ENCODE assay signal across 19 mouse cellular contexts in genomic region chr13:62893044-62893842, GRCm38 (mm10). TPM values are rescaled to one million over a fixed set of nuclear protein-coding genes. Genes with fewer than 3 reads are reported as not detected.
DNase-seq lines count a peak whose midpoint lies in the region; ATAC-seq and TF ChIP-seq lines count a peak whose summit lies in the region.
"Had no signal": no experiment of that assay in that cellular context is flagged by ENCODE, and none has a peak within 500 bp of the region (broad histone marks: within the 10 kb centered on the region; RNA-seq: fewer than 3 reads in every experiment).

No protein-coding gene starts in this region.

- H3K27ac ChIP-seq in kidney, embryonic 14.5 days (ENCODE audit: low read depth, low read length) = no peak overlapping the region
- H3K27ac ChIP-seq in lung, postnatal 0 days (ENCODE audit: low read length) = no peak overlapping the region
- H3K27ac ChIP-seq: hindbrain, postnatal 0 days; limb, embryonic 12.5 days; liver, embryonic 15.5 days had no signal

- no peak for ATAC-seq in kidney, embryonic 14.5 days (ENCODE audit: low FRiP score, low TSS enrichment)
- ATAC-seq in lung, postnatal 0 days = no peak
- ATAC-seq: forebrain, embryonic 14.5 days; hindbrain, postnatal 0 days had no signal

- H3K4me3 ChIP-seq in kidney, embryonic 14.5 days (ENCODE audit: low read length) = no peak overlapping the region
- H3K4me3 ChIP-seq in lung, postnatal 0 days (ENCODE audit: low read depth, low read length) = no peak overlapping the region
- H3K4me3 ChIP-seq: limb, embryonic 12.5 days; liver, embryonic 15.5 days; megakaryocyte, embryonic 14.5 days had no signal

- H3K36me3 ChIP-seq in kidney, embryonic 14.5 days (ENCODE audit: control insufficient read depth, insufficient read depth, low read length) = no peaks in the 10 kb centered on the region
- no peaks in the 10 kb centered on the region for H3K36me3 ChIP-seq in lung, postnatal 0 days (ENCODE audit: insufficient read depth, low read length)
- H3K36me3 ChIP-seq: limb, embryonic 12.5 days; liver, embryonic 15.5 days had no signal

- no peak overlapping the region for H3K4me2 ChIP-seq in kidney, embryonic 14.5 days (replicated peaks; ENCODE audit: low read depth, low read length)
- no peak overlapping the region for H3K4me2 ChIP-seq in lung, postnatal 0 days (replicated peaks; ENCODE audit: low read depth, low read length)
- H3K4me2 ChIP-seq: limb, embryonic 12.5 days; liver, embryonic 15.5 days had no signal

- no peak for TF ChIP-seq EP300 in lung, postnatal 0 days (IDR thresholded peaks at IDR 0.05)

- no peak overlapping the region for H3K9ac ChIP-seq in kidney, embryonic 14.5 days (ENCODE audit: low read depth, low read length)
- H3K9ac ChIP-seq in lung, postnatal 0 days (replicated peaks; ENCODE audit: low read depth) = no peak overlapping the region
- H3K9ac ChIP-seq: limb, embryonic 12.5 days; liver, embryonic 15.5 days had no signal

- no peaks in the 10 kb centered on the region for H3K9me3 ChIP-seq in kidney, embryonic 14.5 days (ENCODE audit: control insufficient read depth, low read length)
- H3K9me3 ChIP-seq in lung, postnatal 0 days (ENCODE audit: low read length) = no peaks in the 10 kb centered on the region
- H3K9me3 ChIP-seq: limb, embryonic 12.5 days; liver, embryonic 15.5 days had no signal

- WGBS in kidney, embryonic 14.5 days = 83% methylated on average over 9 of the region's 9 CpGs
- 62% methylated on average over 9 of the region's 9 CpGs for WGBS in lung, postnatal 0 days

- no peak for TF ChIP-seq CTCF in lung, postnatal 0 days (IDR thresholded peaks at IDR 0.05)

- 0 out of 2 replicates have a peak, but pooled peaks cover under 1% of the 10 kb centered on the region for H3K4me1 ChIP-seq in kidney, embryonic 14.5 days (ENCODE audit: control insufficient read depth, insufficient read depth, low read length)
- no peaks in the 10 kb centered on the region for H3K4me1 ChIP-seq in lung, postnatal 0 days (ENCODE audit: insufficient read depth, low read depth, low read length)
- H3K4me1 ChIP-seq: limb, embryonic 12.5 days; liver, embryonic 15.5 days; megakaryocyte, embryonic 14.5 days had no signal

- peak; percentile 85 for DNase-seq in kidney, adult 11 months
- peak; percentile 9 for DNase-seq in lung, postnatal 0 days (ENCODE audit: low spot score)
- DNase-seq in lung, postnatal 10 days = no peak
- peak; percentile 89 for DNase-seq in kidney, adult 9 months
- no peak for DNase-seq in cerebellum, postnatal 10 days
- DNase-seq in right cerebral cortex, postnatal 36 days (ENCODE audit: low spot score in 2 of 2) = no peak
- DNase-seq: adrenal gland, adult 2 months; cerebellum, postnatal 14 days; heart, postnatal 4 days; layer of hippocampus, adult 9-11 months; thymus, postnatal 25 days had no signal

- H3K27me3 ChIP-seq in kidney, embryonic 14.5 days (ENCODE audit: control insufficient read depth, insufficient read depth, low read length) = peaks cover 3% of the 10 kb centered on the region
- no peaks in the 10 kb centered on the region for H3K27me3 ChIP-seq in lung, postnatal 0 days (replicated peaks; ENCODE audit: insufficient read depth, low read length)

RNA-seq across cellular contexts. Expression of gene Fbp1, which starts 5.2 kb away (rescaled TPM):
- polyA plus RNA-seq in kidney, embryonic 14.5 days (2014; fragmentation: Nextera tagmentation; extraction: Ambion mirVana) = 1.8 and 3.9 TPM in 2 replicates
- 1.1 and 2.4 TPM in 2 replicates for polyA plus RNA-seq in lung, postnatal 0 days (2015; fragmentation: Nextera tagmentation; extraction: Ambion mirVana)
- polyA plus RNA-seq: forebrain, embryonic 14.5 days; neural tube, embryonic 11.5 days had no signal

RNA-seq across cellular contexts. Expression of gene Fbp2, which starts 35.0 kb away (rescaled TPM):
- polyA plus RNA-seq in kidney, embryonic 14.5 days (2014; fragmentation: Nextera tagmentation; extraction: Ambion mirVana) = 1.7 and 5.9 TPM in 2 replicates
- polyA plus RNA-seq in lung, postnatal 0 days (2015; fragmentation: Nextera tagmentation; extraction: Ambion mirVana) = 1.2 and 2.7 TPM in 2 replicates
- polyA plus RNA-seq: neural tube, embryonic 11.5 days; spleen, adult 2 months had no signal

Comparison
In these comparisons a context has a peak if more than half of its experiments do, and no peak if none do; other contexts are left out.
1. DNase-seq: peak in kidney, adult 11 months (single experiment), lung, postnatal 0 days (single experiment) and kidney, adult 9 months (single experiment); none in lung, postnatal 10 days (single experiment), cerebellum, postnatal 10 days (0 of 2) and right cerebral cortex, postnatal 36 days (0 of 2).